Mouse (Mus musculus): ENCODE measurements around the gene Klrb1.
"Not testable (repeated sequence)": the region's sequence is repeated elsewhere in the genome, so short reads cannot be mapped to it uniquely, and the experiment has no call there.

Gene Klrb1

GRCm38 (mm10) chr6:128722959-128723358 is at the start of gene Klrb1:
TSS of gene Klrb1 (minus strand) at chr6:128723059.
- no peak for DNase-seq (ENCODE audit: inconsistent ontology term)

GRCm38 (mm10) chr6:128769481-128770253 is 46.8 kb upstream of the Klrb1 start:
- peak; percentile 17 for DNase-seq (ENCODE audit: inconsistent ontology term)

DNA sequence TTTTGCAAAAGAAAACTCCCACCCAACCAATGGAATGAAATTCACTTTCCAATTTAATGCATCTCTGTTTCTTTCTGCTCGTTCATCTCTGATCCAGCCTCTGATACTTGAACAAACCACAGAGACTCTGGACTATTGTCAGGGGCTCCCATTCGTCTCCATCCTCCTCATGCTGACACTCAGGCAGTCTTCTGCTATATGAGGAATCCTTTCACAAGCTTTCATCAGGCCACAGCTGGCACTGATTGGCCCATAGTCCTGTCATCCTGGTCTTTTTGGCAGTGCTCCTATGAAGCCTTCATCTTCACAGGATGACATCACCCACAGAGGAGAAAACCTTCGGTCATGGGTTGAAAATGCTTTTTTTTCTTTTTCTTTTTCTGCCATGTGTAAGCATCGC is 45.2 kb upstream of the Klrb1 start:
- no peak for DNase-seq (ENCODE audit: inconsistent ontology term)

DNA sequence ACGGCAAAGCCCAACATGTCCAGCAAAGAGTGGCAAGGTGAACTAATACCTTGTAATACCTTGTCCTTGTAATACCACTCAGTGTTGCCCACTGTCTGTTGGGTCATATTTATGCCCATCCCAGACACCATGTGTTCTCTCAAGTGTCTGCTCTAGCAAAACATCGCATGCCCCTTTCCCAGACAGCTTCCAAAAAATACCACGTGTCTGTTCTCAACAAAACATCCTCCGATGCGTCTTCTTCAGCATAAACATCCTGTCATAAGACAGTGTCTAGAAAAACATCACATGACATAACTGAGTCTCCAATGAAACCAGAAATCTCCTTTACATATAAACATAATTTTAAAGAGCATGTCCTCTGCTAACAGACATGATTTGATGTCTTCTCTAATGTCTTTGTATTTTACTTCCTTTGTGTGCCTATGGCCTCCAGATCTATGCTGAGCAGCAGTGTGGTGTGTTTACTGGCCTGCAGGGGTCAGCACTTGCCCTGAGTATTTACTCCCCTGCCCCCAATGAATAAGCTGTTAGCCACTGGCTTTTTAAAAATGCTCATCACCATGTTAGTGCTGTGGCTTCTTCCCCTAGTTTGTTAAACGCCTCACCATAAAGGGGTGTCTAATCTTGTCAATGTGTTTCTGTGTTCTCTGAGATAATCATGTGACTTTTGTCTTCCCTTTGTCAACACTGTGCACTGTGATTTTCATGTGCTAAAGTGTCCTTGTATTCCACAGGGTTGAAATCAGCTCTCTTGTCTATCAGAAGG is 43.8 kb upstream of the Klrb1 start:
- DNase-seq (ENCODE audit: inconsistent ontology term): peak; percentile 29

- DNase-seq (ENCODE audit: inconsistent ontology term): no peak
Observed at GRCm38 (mm10) chr6:128765211-128765610, 42.4 kb upstream of the Klrb1 start.

- DNase-seq (ENCODE audit: inconsistent ontology term): no peak
Observed at GRCm38 (mm10) chr6:128764598-128764997, 41.7 kb upstream of the Klrb1 start.

- DNase-seq (ENCODE audit: inconsistent ontology term): peak; percentile 98
Observed at GRCm38 (mm10) chr6:128763736-128764523, 41.1 kb upstream of the Klrb1 start.

GRCm38 (mm10) chr6:128762892-128763670 is 40.2 kb upstream of the Klrb1 start:
- DNase-seq (ENCODE audit: inconsistent ontology term): not testable (repeated sequence)

DNA sequence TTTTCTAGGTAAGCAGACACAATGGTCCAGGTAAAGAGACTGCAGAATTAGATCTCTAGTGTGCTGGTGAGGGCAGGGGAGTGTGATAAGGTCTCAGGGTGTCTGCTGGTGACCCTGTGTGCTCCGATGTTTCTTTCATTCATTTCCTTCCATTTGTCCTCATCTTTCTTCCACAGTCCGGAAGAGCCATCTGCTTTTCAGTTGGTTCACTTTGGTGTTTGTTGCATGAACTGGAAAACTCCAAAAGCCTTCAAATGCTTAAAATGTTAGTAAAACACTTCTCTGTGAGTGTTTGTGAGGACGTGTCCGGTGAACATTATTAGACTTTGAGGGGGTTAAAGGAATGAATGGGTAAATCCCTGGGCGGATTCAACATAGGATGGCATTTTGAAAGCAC is 38.3 kb upstream of the Klrb1 start:
- peak; percentile 23 for DNase-seq (ENCODE audit: inconsistent ontology term)

DNA sequence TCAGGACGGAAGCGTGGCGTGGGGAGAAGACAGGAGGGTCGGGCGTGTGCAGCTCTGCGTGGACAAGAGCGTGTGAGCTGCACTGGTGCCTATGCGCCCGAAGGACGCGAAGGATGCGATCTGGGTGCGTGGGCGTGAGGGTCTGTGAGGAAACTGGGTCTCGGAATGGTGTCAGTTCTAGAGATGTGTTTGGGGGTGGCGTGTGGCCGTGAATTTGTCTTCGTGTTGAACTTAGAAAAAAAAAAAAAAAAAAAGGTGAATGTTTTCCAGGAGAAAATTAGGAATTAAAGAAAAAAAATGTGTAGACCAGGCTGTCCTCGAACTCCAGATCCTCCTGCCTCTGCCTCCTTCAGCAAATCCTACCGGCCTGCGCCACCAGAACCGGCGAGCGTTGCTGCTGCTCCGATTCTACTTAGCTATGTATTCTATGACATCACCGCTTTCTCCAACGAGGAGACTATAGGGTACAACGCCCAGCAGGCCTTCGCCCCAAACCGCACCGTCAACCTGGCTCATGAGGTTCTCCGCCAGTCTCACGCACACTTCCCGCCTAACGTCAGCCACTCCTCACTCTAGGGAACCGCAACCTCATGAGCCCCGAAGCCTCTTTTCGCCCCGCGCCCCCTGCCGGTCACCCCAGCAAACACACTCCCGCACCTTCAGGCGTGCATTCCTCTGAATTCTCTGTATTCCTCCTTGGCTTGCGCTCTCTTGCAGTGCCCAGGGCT is 37.7 kb upstream of the Klrb1 start:
- DNase-seq (ENCODE audit: inconsistent ontology term): peak; percentile 82

GRCm38 (mm10) chr6:128760016-128760415 is 37.2 kb upstream of the Klrb1 start:
- DNase-seq (ENCODE audit: inconsistent ontology term): peak; percentile 88

- no peak for DNase-seq (ENCODE audit: inconsistent ontology term)
Observed at GRCm38 (mm10) chr6:128759221-128759950, 36.5 kb upstream of the Klrb1 start.

- DNase-seq (ENCODE audit: inconsistent ontology term): not testable (repeated sequence)
Observed at GRCm38 (mm10) chr6:128755402-128755763, 32.5 kb upstream of the Klrb1 start.

GRCm38 (mm10) chr6:128754748-128755401 is 32.0 kb upstream of the Klrb1 start:
- not testable (repeated sequence) for DNase-seq (ENCODE audit: inconsistent ontology term)

DNA sequence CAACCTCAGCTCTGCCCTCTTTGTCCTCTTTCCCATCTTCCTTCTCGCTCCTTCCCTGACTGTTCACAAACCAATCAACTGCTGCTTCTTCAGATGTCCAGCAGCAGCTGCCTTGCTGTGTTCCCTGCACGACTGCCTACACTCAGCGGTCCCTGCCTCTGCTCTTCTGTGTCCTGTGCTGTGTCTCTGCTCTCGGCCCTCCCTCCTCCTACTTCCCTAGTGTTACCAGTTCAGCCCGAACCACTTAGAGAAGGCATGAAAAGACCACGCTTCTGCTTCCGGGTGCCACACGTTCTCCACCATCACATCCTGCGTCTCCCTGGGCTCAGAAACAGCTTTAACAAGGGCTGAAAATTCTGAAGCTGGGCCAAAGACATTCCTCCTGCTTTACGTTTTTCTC is 31.4 kb upstream of the Klrb1 start:
- DNase-seq (ENCODE audit: inconsistent ontology term): not testable (repeated sequence)

DNA sequence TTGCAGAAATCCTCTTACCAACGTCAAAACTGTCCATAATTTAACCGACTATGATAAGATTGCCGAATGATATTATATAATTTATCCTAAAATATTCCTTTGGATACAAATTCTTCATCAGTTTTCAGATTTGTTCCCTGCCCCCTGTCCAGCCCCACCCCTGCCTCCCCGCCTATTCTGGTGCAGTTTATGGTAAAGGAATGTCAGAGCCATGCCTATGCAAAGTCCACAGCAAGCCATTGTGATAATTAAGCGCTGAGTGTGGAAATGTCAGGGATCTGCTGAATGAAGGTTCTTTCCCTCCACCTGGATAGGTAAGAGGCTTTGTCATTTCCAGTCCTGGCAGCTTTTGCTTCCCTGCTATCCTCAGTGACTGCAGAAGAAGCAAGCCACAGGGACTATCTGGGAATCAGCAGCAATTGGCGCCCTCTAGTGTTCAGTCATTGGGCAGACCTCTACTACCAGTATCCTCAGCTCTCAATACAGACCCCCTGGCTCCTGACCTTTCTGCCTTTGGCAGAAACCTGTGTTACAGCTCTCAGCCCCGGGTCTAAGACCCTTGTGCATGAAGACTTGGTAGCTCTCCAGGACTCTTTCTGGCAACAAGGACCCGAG is 30.9 kb upstream of the Klrb1 start:
- peak; percentile 35 for DNase-seq (ENCODE audit: inconsistent ontology term)

GRCm38 (mm10) chr6:128747006-128747405 is 24.1 kb upstream of the Klrb1 start:
- DNase-seq (ENCODE audit: inconsistent ontology term): not testable (repeated sequence)

DNA sequence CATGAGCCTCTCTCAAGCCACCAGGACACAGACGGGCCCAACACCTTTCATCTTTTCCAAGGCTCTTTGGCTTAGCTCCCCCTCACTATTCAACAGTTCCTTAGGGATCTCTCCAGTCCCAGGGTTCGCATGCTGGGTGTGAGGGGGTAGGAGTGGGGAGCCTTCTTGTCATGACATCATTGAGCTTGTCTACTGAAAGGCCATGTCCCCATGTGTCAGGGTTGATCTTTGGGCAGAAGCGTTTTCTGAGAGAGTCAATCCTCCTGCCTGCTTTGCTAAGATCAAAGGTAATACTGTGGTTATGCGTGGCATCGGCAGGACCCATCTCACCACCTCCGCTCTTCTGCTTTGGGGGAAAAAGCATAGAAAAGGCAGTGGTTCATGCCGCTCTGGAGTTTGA is 14.6 kb upstream of the Klrb1 start:
- no peak for DNase-seq (ENCODE audit: inconsistent ontology term)

DNA sequence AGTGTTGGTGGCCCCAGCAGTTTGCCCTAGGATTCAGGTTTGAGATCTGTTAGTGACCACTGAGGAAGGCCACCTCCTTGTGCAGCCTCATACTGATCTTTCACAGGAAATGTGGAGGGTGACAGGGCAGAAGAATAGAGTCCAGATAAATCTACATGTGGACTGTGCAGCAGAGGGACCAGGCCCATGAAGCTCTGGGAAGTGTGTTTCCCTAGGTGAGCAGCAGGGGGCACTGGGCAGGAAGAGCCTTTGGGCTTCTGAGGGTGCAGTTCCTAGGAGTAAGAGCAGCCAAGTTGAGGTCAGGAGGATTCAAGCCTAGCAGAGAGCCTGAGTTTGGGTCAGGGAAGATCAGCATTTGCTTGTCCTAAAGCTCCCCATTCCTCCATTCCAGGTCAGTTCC is 13.2 kb upstream of the Klrb1 start:
- no peak for DNase-seq (ENCODE audit: inconsistent ontology term)
